Mouse (Mus musculus) C2C12 (cell line): Measurements from ENCODE around the gene Ppargc1a. TPM values are rescaled to one million over a fixed set of nuclear protein-coding genes. Genes with fewer than 3 reads are reported as not detected.

Experiments
- H3K27me3 ChIP-seq: one replicate; pipeline ENCODE4 v1.6.1; 2011; ENCODE audit not compliant: control insufficient read depth, insufficient read depth, insufficient read length
- H3K36me3 ChIP-seq: one replicate; pipeline ENCODE4 v1.6.1; 2011; ENCODE audit not compliant: control insufficient read depth, insufficient read depth
- H3K4me3 ChIP-seq: one replicate; pipeline ENCODE4 v1.5.1; 2011; ENCODE audit warnings: mild to moderate bottlenecking, control low read depth; ENCODE audit not compliant: poor library complexity, insufficient read depth, severe bottlenecking
- H3K79me2 ChIP-seq: one replicate; pipeline ENCODE4 v1.6.1; 2011; ENCODE audit not compliant: control insufficient read depth, insufficient read depth
- H3K79me3 ChIP-seq: one replicate; pipeline ENCODE4 v1.6.1; 2011; ENCODE audit warnings: low read depth, control low read depth
- H3ac ChIP-seq: one replicate; pipeline ENCODE3; 2011; ENCODE audit warnings: low read depth; ENCODE audit not compliant: control insufficient read depth, insufficient read length
- CEBPB ChIP-seq: IDR thresholded peaks from one replicate; pipeline ENCODE4 v1.6.1; 2011; ENCODE audit warnings: low read depth, mild to moderate bottlenecking, control low read depth, moderate library complexity
- CTCF ChIP-seq: IDR thresholded peaks from one replicate; pipeline ENCODE4 v1.5.1; 2011; ENCODE audit not compliant: control insufficient read depth, insufficient read depth, insufficient read length
- FOSL1 ChIP-seq: IDR thresholded peaks from one replicate; pipeline ENCODE4 v1.8.0; 2011; ENCODE audit warnings: mild to moderate bottlenecking, low read length; ENCODE audit not compliant: poor library complexity, insufficient read depth, severe bottlenecking
- MAX ChIP-seq: IDR thresholded peaks from one replicate; pipeline ENCODE4 v1.6.1; 2011; ENCODE audit warnings: mild to moderate bottlenecking, control low read depth
- MYOD1 ChIP-seq: IDR thresholded peaks from one replicate; pipeline ENCODE4 v1.6.1; 2011; ENCODE audit warnings: low read depth; ENCODE audit not compliant: control insufficient read depth, insufficient read length
- MYOG ChIP-seq: IDR thresholded peaks from one replicate; pipeline ENCODE4 v1.6.1; 2011; ENCODE audit not compliant: control insufficient read depth, insufficient read length; ENCODE audit errors: extremely low read depth
- USF1 ChIP-seq: IDR thresholded peaks from one replicate; pipeline ENCODE4 v1.6.1; 2011; ENCODE audit warnings: low read depth, mild to moderate bottlenecking, control low read depth, moderate library complexity
- polyA plus RNA-seq: library from polyadenylated mRNA; unstranded; fragments of >200 nt; fragmentation: generic; extraction: Trizol; gene quantifications from one replicate; pipeline ENCODE4 v1.2.1, GENCODE M21; 2012; ENCODE audit warnings: missing spikeins

Gene Ppargc1a
- polyA plus RNA-seq, 1 experiment: 0.25 TPM

DNA sequence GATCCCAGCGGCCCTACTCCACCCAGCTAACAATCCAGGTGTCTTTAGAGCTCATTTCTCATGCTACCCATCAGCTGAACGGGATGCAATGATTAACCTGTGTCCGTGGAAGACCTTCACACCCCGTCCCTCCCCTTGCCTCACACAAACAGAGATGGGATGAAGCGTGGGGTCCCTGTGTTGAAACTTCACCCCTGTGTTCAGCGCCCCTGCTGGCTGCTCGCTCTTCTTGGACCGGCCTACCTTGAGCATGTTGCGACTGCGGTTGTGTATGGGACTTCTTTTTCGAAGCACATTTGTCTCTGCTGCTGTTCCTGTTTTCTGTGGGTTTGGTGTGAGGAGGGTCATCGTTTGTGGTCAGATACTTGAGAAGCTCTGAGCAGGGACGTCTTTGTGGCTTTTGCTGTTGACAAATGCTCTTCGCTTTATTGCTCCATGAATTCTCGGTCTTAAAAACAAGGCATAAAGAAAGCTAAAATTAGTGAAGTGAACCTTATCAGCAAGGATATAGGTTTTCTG, 73.1 kb downstream of the Ppargc1a start:
- H3K36me3 ChIP-seq: no peaks in the 10 kb centered on the region
- H3K4me3 ChIP-seq: no peak overlapping the region
- H3K79me2 ChIP-seq: no peaks in the 10 kb centered on the region
- H3ac ChIP-seq: no peak overlapping the region
- no peaks in the 10 kb centered on the region for H3K27me3 ChIP-seq
- no peak for TF ChIP-seq MAX
- TF ChIP-seq CEBPB: no peak
- no peak for TF ChIP-seq USF1
- H3K79me3 ChIP-seq: no peaks in the 10 kb centered on the region

GRCm38 (mm10) chr5:51483768-51484167, 83.8 kb downstream of the Ppargc1a start:
- Histone ChIP-seq H3K4me3 (no peak overlapping the region), H3K36me3 (no peaks in the 10 kb centered on the region), H3ac (no peak overlapping the region)

GRCm38 (mm10) chr5:51479859-51480258, 87.7 kb downstream of the Ppargc1a start:
- Histone ChIP-seq H3K27me3 (no peaks in the 10 kb centered on the region), H3K79me2 (no peaks in the 10 kb centered on the region), H3K79me3 (no peaks in the 10 kb centered on the region), H3ac (no peak overlapping the region), H3K36me3 (no peaks in the 10 kb centered on the region), H3K4me3 (no peak overlapping the region)
- TF ChIP-seq USF1 (no peak), MAX (no peak), MYOG (no peak), CEBPB (no peak), CTCF (no peak), FOSL1 (no peak), MYOD1 (no peak)

More at GRCm38 (mm10) chr5:51483768-51484167, 83.8 kb downstream of the Ppargc1a start:
- no peak for TF ChIP-seq CTCF
- no peak for TF ChIP-seq FOSL1
- no peak for TF ChIP-seq MAX
- no peak for TF ChIP-seq MYOD1
- no peak for TF ChIP-seq USF1
- no peak for TF ChIP-seq MYOG
- TF ChIP-seq CEBPB: no peak
- H3K79me3 ChIP-seq: no peaks in the 10 kb centered on the region
- no peaks in the 10 kb centered on the region for H3K27me3 ChIP-seq
- no peaks in the 10 kb centered on the region for H3K79me2 ChIP-seq

DNA sequence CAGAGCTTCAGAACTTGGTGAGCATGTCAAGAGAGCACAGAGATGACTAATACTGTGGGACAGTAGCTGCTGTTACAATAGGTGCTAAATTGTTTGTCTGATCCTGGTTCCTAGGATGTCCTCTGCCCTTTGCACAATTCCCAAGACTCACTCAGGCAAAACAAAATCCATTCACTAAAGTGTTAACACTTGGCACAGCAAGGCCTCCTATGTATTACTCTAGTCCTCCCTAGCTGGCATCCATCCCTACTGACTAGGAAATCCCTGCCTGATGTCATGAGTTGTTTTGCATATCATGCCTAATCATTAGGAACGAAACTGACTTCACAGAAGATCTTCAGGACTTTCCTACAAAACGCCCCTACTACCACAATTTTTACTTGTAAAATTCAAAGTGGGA, 88.1 kb downstream of the Ppargc1a start:
- no peak overlapping the region for H3ac ChIP-seq
- H3K79me2 ChIP-seq: no peaks in the 10 kb centered on the region
- no peak overlapping the region for H3K4me3 ChIP-seq
- TF ChIP-seq FOSL1: no peak
- no peak for TF ChIP-seq MYOD1
- no peak for TF ChIP-seq CEBPB
- TF ChIP-seq MYOG: no peak
- TF ChIP-seq CTCF: no peak
- H3K36me3 ChIP-seq: no peaks in the 10 kb centered on the region
- H3K79me3 ChIP-seq: no peaks in the 10 kb centered on the region
- H3K27me3 ChIP-seq: no peaks in the 10 kb centered on the region

GRCm38 (mm10) chr5:51478319-51478994, 89.1 kb downstream of the Ppargc1a start:
- Histone ChIP-seq H3K27me3 (no peaks in the 10 kb centered on the region), H3K4me3 (no peak overlapping the region), H3K79me2 (no peaks in the 10 kb centered on the region), H3ac (no peak overlapping the region), H3K79me3 (no peaks in the 10 kb centered on the region), H3K36me3 (no peaks in the 10 kb centered on the region)
- TF ChIP-seq MAX: no peak

- no peak overlapping the region for H3ac ChIP-seq
- H3K79me2 ChIP-seq: no peaks in the 10 kb centered on the region
- no peaks in the 10 kb centered on the region for H3K79me3 ChIP-seq
- no peak overlapping the region for H3K4me3 ChIP-seq
- no peaks in the 10 kb centered on the region for H3K27me3 ChIP-seq
- no peaks in the 10 kb centered on the region for H3K36me3 ChIP-seq
- TF ChIP-seq MAX: no peak
- no peak for TF ChIP-seq CEBPB
- TF ChIP-seq FOSL1: no peak
- TF ChIP-seq CTCF: no peak
- no peak for TF ChIP-seq MYOD1
- TF ChIP-seq USF1: no peak
- no peak for TF ChIP-seq MYOG
Measured at GRCm38 (mm10) chr5:51477140-51477539, 90.4 kb downstream of the Ppargc1a start.
